Mouse (Mus musculus) cerebellum, postnatal 14 days (tissue): ENCODE measurements at regions not wholly inside any gene's neighbourhood (a gene's known extent, or its start where the extent isn't known, plus 50 kb on each side); places are given as distances from the start of the nearest gene placed in this dataset.

Experiments
- DNase-seq, 2 experiments: peaks; one replicate each; pipeline ENCODE4 v3.0.0; 2021; ENCODE audit warnings: mixed read lengths in 2 of 2

DNA sequence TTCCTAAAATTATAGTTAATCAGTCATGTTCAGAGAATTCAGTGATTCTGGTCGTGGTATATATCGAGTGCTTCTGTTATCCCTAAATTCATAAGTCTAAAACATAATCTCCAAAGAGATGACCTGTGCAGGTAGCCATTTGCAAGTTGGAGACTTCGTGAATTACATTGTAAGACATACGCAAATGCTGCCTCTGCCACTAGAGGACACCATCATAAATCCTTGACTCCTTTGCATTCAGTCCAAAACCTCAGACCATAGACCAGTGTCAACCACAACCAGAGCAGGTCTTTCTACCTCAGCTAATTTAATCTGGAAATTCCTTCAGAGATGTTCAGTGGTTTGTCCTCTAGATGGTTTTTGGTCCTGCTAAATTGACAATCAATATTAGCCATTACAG is 302.8 kb upstream of the Zic4 start:
- DNase-seq, result peak; percentile 7

DNA sequence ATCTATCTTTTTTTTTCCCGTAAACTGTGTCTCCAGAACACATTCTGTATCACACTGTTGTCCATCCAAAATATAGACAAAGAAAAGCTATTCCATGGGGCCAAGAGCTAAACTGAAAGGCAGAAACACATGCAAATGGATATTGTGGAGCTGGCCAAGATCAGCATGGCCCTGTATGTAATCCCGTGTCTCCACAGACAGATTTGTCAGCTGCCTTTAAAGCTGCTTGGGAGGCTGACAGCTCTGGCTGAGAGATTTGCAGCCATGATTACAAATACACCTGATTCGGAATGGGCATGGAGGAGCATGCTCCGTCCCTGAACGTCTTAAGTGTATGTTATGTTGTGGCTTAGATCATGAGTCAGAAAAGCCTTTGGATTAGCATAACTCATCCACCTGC is 292.7 kb upstream of the Zic4 start:
- peak; percentile 41 to 56 for DNase-seq

DNA sequence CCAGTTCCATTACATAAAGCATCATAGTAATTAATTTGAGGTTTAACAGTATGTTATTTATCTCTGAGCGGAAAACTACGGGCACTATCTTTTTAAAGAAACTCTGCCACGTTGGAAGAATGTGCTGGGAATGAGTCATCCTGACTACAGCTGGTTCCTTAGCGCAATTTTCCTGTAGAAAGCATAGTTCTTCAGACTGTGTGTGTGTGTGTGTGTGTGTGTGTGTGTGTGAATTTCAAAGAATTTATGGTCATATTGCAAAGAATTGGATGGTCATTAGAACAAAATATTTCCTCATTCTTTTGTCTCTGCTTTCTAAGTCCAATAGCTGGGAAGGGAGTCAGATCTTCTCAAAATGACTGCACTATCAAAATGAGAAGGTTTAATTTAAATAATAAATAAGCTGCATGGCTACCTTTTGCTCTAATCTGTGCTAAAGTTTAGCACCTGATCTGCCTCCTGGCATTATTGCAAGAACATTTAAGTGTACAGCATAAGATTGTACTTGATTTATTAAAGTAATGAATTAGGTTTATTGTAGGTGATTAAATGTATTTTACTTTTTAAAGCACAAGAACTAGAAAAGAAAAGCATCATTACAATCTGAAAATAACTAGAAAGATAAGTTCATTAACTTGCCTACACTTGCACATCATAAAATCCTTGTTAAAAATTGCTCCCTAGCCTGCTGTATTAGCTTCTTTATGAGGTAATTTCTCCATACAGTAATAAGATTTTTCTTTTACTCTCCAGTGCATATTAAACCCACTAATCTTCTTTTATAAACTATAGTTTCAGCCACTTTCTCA is 288.6 kb upstream of the Zic4 start:
- DNase-seq, result no peak

DNA sequence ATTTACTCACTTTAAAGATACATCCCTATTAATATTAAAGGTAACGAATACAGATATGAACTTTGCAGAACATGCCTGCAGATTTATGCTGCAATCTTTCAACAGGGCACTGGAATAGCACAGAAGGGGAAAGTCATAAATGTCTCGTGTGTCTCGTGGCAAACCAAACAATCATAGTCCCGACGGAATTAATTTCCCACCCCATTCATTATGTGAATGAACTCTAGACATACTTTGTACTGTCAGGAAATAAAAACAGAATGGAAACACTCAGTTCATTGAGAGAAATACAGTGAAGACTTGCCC is 288.1 kb upstream of the Zic4 start:
- DNase-seq, result no peak

DNA sequence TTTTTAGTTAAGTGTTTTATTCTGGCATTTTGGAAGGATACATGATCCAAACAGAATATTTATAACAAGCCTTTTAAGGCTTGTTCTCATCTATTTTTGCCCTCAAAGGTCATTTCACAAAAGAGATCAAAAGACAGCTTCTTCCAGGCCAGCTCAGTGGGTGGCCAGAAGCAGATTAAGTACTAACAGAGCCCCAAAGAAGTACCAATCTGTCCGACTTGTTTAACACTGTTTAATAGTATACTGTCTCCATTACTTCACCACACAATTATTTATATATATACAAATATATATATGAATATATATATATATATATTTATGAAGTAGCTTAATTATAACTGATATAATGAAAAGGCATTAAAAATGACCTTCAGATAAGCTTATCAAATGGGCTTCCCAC is 284.7 kb upstream of the Zic4 start:
- DNase-seq, result no peak

DNA sequence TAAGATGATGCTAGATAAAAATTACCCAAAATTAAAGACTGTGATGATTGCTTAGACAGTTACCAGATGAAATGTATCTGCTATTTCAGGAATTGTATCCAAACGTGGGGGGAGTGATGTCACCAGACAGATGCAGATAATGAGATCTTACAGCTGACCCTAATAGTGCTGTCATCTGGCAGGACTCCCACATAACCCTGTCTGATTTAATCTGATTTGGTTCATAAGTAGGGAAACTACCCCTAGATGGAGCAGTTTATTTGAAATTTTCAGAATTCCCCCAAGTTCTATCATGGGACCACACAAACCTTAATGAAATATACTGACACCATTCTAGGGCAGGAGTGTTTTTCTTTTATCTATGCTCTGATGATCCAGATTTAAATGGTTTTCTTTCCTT is 278.4 kb upstream of the Zic4 start:
- no peak for DNase-seq

DNA sequence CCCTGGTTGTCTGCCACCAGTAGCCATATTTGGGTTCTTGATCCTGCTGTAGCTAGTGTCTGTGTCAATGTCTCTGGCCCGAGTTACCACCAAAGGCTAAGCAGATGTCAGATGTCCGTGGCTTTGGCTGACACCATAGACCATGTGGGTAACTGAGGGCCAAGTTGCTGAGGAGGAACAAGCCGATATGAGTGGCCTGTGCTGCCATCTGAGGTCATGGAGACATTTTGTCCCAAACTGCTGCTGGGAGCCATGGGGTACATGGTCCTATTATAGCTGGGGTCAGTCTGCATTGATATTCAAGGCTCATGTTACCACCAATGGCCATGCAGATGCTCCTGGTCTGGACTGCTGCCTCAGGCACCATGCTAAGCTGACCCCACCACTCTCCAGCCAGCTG is 276.3 kb upstream of the Zic4 start:
- no peak for DNase-seq

DNA sequence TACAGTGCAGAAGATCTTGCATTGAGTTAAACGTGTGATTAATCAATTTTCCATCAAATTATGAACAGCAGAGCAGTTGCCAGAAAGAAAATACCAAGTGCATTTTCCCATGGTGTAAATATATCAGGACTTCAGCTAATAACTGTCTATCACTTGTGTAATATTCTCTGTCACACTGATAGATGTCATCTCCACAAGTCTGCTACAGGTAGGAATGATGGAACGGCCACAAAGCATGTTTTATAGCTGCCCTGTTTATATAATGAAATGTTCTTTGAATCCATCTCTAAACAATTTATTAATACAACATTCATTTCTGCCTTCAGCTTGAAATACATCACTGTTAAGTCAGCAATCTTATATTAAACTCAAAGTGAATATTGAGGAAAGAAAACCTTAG is 272.9 kb upstream of the Zic4 start:
- DNase-seq, result no peak

DNA sequence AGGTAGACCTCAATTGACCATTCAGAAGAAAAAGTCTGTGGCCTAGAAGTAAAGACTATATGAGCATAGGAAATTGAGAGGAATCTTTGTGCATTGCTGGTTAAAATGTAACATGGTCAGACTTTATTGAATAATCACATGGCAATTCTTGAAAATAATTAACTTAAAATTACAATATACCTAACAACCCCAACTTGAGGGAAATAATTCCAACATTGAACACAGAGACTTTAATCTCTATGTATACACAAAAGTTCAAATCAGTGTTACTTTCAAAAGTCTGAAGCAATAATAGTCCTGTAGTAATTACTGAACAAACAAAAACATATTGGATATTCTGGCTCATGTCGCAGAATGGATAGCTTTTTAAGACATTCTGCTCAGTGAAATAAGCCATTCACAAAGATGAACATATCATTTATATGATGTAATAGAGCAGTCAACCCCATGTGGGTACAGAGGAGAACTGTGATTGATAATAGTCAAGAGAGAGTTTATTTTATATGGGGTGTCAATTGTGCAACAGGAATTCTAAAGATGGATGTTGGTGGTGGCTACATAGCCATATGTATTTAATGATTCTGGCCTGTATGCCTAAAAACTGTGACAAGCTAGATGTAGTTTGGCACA is 270.7 kb upstream of the Zic4 start:
- no peak for DNase-seq

DNA sequence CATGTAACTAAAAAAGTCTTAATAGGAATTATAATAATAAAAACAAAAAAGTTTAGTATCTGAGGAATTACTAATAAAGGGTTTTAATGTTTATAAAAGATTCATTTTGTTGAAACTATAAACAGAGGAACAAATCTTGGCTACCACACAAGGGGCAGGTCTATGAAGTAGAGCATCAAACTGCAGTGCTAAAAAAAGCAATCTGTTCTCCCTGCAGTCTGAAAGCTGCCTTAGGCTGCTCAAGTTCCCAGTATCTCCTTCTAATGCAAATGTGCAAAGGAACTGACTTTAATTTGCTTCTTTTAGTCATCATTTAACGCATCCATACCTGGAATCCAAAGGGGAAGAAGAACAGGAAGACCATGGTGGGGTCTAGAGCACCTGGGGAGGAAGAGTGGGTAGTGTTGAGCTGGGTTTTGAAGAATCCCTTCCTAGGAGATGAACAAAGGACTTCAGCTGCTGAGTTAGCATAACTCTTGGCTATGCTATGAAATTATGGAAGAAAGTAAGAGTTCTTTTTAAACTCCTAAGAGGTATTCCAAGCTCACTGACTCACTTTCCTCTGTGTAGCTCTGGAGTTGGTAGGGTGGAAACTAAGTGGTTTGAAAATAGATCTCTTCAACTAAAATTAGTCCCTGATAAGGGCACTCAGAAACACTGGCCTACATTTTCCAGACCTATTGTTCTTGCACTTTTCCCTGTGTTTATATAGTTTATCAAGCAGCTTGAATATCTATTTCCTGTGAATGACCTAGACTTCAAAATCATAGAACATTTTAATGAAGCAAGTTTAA is 260.4 kb upstream of the Zic4 start:
- DNase-seq, result peak in 1 of 2 experiments; percentile 6

DNA sequence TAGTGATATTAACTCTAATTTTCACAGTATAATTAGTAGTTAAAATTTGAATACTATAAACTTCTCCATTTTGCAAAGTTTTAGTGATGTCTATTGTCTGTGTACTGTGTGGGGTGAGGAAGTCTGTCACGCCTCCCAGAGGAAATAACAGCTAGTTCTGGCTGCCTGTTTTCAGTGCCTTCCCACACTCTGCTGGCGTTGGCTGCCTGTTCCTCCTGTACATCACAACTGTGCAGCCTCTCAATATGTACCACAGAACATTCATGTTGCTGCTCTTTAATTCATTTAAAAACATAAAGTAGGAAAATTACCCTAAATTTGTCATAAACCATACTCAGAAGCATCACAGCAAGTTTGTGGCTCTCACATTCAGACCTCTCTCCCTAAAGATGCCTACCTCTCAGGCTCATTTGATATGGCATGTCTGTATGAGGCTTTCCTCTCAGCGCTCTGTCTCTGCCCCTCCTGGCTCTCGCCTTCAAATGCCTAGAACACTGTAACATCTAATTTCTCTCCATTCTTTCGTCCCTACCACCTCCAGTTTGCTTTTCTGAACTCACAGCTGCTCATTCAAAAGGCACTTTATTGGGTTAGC is 239.7 kb upstream of the Zic4 start:
- DNase-seq, result peak; percentile 55 to 70

DNA sequence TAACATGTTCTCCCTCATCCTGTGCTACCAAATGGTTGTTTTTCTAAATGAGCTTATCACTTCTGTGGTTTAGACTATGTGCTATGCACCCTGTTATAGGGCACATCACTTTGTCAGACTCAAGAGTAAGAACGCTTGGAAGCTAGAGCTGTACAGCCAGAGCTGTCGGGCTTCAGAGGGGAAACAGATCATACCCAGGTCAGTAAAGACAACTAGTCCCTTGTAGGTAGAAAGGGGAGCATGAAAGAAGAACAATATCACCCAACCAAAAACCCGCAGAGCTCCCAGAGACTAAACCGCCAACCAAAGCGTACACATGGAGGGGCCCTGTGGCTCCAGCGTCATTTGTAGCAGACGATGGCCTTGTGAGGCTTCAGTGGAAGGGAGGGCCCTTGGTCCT is 239.0 kb upstream of the Zic4 start:
- DNase-seq, result peak; percentile 62 to 71

DNA sequence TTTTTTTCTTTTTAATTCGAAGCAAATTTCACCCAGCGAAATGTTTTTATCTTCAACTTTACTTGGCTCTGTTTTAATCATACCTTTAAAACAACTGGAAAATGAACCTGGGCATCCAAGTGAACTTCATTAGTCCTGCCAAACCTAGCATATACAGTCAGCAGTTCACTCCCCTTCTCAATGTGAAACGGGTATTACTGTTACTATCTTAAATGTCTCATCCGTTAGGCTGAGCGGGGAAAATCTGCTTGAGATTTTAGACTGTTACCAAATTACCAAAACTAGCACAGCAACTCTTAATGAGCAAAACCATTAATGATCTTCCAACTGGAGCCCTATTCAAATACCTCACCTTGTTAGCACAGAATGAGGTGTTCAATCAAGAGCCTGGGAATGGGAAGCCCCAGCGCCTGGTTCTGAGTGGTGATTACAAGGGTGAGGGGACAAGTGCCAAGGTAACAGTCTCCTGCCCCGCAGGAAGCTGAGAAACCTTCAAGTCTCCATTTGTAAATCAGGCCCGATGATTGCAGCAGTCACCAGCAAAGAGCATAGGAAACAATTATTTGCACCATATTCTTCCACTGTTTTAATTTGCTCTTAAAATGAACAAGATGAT is 235.5 kb upstream of the Zic4 start:
- peak; percentile 90 to 93 for DNase-seq

DNA sequence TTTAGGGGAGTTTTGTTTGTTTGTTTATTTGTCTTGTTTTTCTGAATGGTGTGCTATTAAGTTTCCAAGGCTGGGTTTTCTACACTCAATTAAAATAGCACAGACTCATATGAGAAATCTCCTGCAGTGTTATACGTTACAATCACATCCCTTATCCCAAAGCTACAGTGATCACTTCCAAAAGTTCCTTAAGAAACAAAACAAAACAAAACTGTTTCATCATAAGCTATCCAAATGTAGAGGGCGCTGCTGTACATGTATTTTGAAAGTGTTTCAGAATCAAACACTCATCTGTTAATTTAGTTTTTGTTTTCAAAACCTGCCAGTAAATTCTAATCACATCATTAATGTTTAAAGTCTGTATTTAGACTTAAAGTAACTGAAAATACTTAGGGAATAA is 233.7 kb upstream of the Zic4 start:
- DNase-seq, result peak in 1 of 2 experiments; percentile 40

DNA sequence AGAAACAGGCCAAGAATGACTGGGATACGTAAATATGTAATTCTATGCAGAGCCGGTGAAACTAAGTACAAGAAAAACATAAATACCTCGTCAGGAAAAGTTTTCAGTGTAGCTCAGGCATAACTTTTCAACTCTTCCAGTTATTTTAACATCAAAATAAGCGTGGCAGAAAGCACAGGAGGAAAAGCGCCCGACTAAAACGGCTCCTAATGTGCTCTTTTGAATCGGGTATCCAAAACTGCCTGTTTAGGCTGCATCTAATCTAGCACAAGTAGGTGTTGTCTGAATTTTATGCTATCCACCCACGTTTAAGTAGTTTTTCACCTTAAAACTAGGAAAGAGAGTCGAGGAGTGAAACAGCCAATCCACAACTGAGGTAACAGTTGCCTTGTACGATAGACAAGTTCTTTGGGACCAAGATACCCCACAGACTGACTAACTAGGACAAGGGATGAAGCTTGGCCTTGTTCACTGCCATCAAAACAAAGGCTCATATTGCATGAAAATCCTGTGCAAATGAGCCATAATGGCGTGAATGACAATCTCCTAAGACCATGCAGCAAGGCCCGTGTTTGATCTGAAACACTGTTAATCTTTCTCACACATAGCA is 232.0 kb upstream of the Zic4 start:
- DNase-seq, result peak; percentile 50 to 76

DNA sequence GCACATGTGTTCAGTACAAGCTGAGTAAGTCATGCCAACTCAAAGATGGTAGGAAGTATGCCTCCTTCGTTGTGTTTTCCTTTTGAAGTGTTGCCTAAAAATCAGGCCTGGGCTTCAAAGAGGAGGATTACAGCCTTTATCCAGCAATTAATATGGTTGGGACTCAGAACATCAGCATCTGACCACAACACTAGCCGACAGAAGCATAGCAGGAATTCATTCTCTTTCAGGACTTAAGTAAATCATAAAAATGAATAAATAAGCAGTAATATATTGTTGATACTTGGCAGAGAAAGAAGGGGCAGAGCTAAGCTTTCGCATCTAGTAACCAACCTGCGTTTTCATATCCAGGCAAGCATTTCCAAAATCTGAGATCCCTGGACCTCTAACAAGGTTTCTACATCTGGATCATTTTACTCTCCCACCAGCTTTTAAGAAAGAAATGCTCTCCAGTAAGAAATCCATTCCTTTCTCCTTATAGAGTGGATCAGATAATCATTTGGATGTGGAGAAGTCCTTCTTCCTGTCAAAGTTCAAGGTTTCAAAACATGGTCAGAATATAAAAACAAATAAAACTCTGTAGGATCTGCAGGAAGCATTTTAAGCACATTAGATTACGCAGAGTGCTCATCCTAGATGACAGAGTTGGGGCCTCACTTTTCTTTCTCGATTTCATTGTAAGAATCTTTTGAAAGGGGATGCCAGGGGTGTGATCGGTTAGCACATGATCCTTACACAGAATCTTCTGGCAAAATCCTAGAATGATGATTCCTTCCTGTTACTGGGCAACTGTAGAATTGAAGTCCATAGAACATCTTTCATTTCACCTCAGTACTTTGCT is 230.6 kb upstream of the Zic4 start:
- DNase-seq, result peak; percentile 31 to 66

DNA sequence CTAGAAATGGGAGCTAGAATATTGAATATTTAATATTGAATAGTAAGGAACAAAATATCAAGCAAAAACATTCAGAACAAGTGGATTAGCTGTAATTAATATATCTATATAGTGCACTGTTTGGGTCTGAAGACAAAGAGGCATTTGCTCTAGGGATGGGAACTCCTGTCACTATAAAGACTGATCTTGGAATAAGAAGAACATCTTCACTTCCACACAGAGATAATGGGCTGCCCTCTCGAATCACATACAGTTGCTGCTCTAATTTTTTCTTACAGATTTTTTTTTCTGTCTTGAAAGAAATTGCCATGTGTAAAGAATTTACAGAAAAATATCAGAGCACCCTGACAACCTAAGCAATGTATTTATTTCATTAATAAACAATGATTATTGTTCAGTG is 229.7 kb upstream of the Zic4 start:
- DNase-seq, result peak in 1 of 2 experiments; percentile 50

DNA sequence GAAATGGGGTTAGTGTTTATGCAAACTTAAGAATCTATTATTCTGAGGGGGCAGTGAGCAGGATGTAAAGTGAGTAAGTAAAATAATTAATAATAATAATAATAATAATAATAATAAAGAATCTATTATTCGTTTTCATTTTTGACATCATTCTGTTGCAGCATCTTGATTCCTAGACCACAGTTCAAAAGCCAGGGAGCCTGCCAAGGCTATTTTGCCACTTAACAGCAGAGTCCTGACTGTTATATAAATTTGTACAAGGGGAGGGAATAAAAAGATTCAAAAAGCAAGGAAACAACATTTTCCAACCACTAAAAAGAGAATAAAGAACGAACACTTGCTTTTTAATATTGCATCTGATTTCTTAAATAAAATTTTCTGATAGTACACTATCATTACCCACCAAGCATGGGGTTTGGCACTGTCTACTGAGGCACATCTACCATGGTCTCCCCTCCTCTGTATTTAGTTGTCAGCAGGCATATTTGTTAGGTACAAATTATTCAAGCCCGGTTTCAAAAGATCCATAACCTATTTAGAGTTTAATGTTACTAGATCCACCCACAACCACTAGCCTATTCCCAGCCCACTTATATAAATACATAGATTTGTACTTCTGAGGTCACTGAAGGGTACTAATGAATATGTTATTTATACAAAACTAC is 228.8 kb upstream of the Zic4 start:
- DNase-seq, result peak; percentile 57 to 59

DNA sequence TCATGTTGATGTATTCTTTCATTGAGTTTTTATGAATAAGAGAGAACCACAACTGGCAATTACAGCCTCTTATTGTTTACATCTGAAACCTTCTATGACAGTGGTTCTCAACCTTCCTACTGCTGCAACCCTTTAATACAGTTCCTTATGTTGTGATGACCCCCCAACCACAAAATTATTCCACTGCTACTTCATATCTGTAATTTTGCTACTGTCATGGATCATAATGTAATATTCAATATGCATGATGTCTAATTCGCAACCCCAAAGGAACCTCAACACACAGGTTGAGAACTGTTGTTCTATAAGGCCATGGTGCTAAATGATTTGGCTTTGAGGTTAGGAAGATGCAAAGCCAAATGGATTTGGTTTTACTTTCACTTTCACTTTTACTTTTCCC is 227.9 kb upstream of the Zic4 start:
- peak in 1 of 2 experiments; percentile 56 for DNase-seq

DNA sequence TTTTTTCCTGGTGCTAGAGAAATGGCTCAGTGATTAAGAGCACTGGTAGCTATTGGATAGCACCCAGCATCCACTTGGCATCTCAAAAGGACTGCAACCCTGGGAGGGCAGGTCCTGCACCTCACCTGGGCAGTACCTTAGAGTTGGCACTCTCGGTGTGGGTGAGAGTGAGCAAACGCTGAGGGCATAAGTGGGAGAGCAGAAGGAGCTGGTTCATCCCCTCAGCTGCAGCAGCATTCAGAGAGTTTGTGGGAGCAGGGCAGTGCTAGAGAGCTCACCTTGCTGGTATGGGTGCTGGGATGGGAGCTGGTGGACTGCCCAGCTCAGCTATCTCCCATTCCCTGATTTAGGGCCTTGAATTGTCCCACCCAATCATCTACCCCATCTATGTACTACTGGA is 227.1 kb upstream of the Zic4 start:
- DNase-seq, result peak; percentile 55 to 65

DNA sequence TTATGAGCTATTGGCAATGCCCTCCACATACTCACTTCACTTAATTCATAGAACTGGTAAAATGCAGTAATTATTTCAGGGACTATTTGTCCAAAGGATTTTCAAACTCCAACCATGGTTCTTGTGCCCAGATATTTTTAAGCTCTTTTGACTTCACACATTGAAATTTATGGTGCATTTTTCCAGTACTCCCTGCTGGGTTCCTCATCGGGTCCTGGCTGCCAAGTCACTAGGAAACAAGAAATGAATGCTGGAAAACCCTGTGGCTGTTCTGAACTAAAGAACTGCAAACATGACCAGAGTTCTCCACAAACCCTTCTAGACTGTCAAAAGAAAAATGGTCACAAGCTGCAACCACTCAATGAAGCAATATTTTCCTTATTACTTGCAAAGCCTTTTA is 221.6 kb upstream of the Zic4 start:
- DNase-seq, result peak; percentile 59 to 87
